Comparison of ENCODE assay signal across 8 mouse cellular contexts in genomic region chr3:52045221-52045641, GRCm38 (mm10). TPM values are rescaled to one million over a fixed set of nuclear protein-coding genes. Genes with fewer than 3 reads are reported as not detected.
A peak's percentile ranks its signal among the peaks of the same experiment; 100 is the strongest.
DNase-seq lines count a peak whose midpoint lies in the region; ATAC-seq and TF ChIP-seq lines count a peak whose summit lies in the region.

No protein-coding gene starts in this region.

- H3K27me3 ChIP-seq in heart, postnatal 0 days (ENCODE audit: control insufficient read depth, insufficient read depth, low read length): no peaks in the 10 kb centered on the region
- H3K27me3 ChIP-seq in limb, embryonic 12.5 days: no peaks in the 10 kb centered on the region
- H3K27me3 ChIP-seq in neural tube, embryonic 15.5 days (replicated peaks): no peaks in the 10 kb centered on the region

- ATAC-seq in heart, postnatal 0 days (ENCODE audit: insufficient read depth, low read depth): no peak
- ATAC-seq in limb, embryonic 12.5 days (ENCODE audit: insufficient number of reproducible peaks, insufficient read depth, low FRiP score, low TSS enrichment, low read depth): no peak
- no peak for ATAC-seq in neural tube, embryonic 15.5 days (ENCODE audit: low FRiP score)

- H3K4me1 ChIP-seq in heart, postnatal 0 days (ENCODE audit: control insufficient read depth, insufficient read depth): peaks cover 24% of the 10 kb centered on the region
- peaks cover 40% of the 10 kb centered on the region for H3K4me1 ChIP-seq in limb, embryonic 12.5 days (replicated peaks)
- peaks cover 55% of the 10 kb centered on the region for H3K4me1 ChIP-seq in neural tube, embryonic 15.5 days

- H3K9ac ChIP-seq in heart, postnatal 0 days (replicated peaks; ENCODE audit: low read depth, low read length): peak overlapping the region; percentile 52
- peak overlapping the region; percentile 47; the same call in 1 of the 2 replicates for H3K9ac ChIP-seq in limb, embryonic 12.5 days (replicated peaks)
- H3K9ac ChIP-seq in neural tube, embryonic 15.5 days (replicated peaks): 0 out of 2 replicates have a peak overlapping the region, but pooled peaks have one; percentile 2

- no peak for TF ChIP-seq EP300 in heart, postnatal 0 days (IDR thresholded peaks at IDR 0.05; ENCODE audit: low read depth)

- no peak for TF ChIP-seq CTCF in heart, postnatal 0 days (IDR thresholded peaks at IDR 0.05; ENCODE audit: low read depth)

- H3K4me3 ChIP-seq in heart, postnatal 0 days (ENCODE audit: low read depth, low read length): 0 out of 2 replicates have a peak overlapping the region, but pooled peaks have one; percentile 19
- H3K4me3 ChIP-seq in limb, embryonic 12.5 days (replicated peaks): 0 out of 2 replicates have a peak overlapping the region, but pooled peaks have one; percentile 28
- H3K4me3 ChIP-seq in neural tube, embryonic 15.5 days (replicated peaks): no peak overlapping the region

- H3K9me3 ChIP-seq in heart, postnatal 0 days (replicated peaks; ENCODE audit: control insufficient read depth, low read length): no peaks in the 10 kb centered on the region
- no peaks in the 10 kb centered on the region for H3K9me3 ChIP-seq in limb, embryonic 12.5 days
- H3K9me3 ChIP-seq in neural tube, embryonic 15.5 days (replicated peaks): no peaks in the 10 kb centered on the region

- peak overlapping the region; percentile 67 for H3K4me2 ChIP-seq in heart, postnatal 0 days (ENCODE audit: low read depth, low read length)
- peak overlapping the region; percentile 62 for H3K4me2 ChIP-seq in limb, embryonic 12.5 days
- H3K4me2 ChIP-seq in neural tube, embryonic 15.5 days: peak overlapping the region; percentile 63

- WGBS in heart, postnatal 0 days: 19% methylated on average over 6 of the region's 6 CpGs
- 8% methylated on average over 6 of the region's 6 CpGs for WGBS in limb, embryonic 12.5 days
- WGBS in neural tube, embryonic 15.5 days: 16% methylated on average over 6 of the region's 6 CpGs

- no peaks in the 10 kb centered on the region for H3K36me3 ChIP-seq in heart, postnatal 0 days (replicated peaks; ENCODE audit: control insufficient read depth, insufficient read depth, low read length)
- no peaks in the 10 kb centered on the region for H3K36me3 ChIP-seq in limb, embryonic 12.5 days
- no peaks in the 10 kb centered on the region for H3K36me3 ChIP-seq in neural tube, embryonic 15.5 days

- peak overlapping the region; percentile 92 for H3K27ac ChIP-seq in heart, postnatal 0 days (ENCODE audit: low read depth)
- H3K27ac ChIP-seq in limb, embryonic 12.5 days: peak overlapping the region; percentile 95
- peak overlapping the region; percentile 89 for H3K27ac ChIP-seq in neural tube, embryonic 15.5 days (replicated peaks)

- DNase-seq in layer of hippocampus, adult 9-11 months: peak; percentile 22
- DNase-seq in layer of hippocampus, adult 8-10 months (ENCODE audit: low spot score in 2 of 2): no peak
- peak; percentile 36 to 54 for DNase-seq in cerebellum, postnatal 25 days
- DNase-seq in heart, postnatal 0 days (ENCODE audit: low spot score): no peak
- no peak for DNase-seq in thymus, postnatal 14 days
- DNase-seq in adipocyte (ENCODE audit: low spot score): no peak

RNA-seq across cellular contexts. Expression of gene Maml3, which starts 59.6 kb away (rescaled TPM):
- 1 to 10 TPM; 7.0 to 9.3 (median 8.0) TPM for total RNA-seq in layer of hippocampus, adult 8-10 months (2022)
- 5.8 and 6.2 TPM in 2 replicates for total RNA-seq in heart, postnatal 0 days (2014; rRNA removed; ENCODE audit: low replicate concordance)
- 1.5 and 1.6 TPM in 2 replicates for polyA plus RNA-seq in heart, postnatal 0 days (2015; fragmentation: Nextera tagmentation; extraction: Ambion mirVana)
- 5.1 and 5.4 TPM in 2 replicates for polyA plus RNA-seq in limb, embryonic 12.5 days (2016; fragmentation: Nextera tagmentation; extraction: Ambion mirVana)
- polyA plus RNA-seq in neural tube, embryonic 15.5 days (2015; fragmentation: Nextera tagmentation; extraction: Ambion mirVana): 7.6 and 8.3 TPM in 2 replicates

Comparison
In these comparisons a context has a peak if more than half of its experiments do, and no peak if none do; other contexts are left out.
1. DNase-seq: peak in layer of hippocampus, adult 9-11 months (single experiment) and cerebellum, postnatal 25 days (2 of 2); none in layer of hippocampus, adult 8-10 months (0 of 2), heart, postnatal 0 days (single experiment), thymus, postnatal 14 days (single experiment) and adipocyte (single experiment).
2. H3K9ac ChIP-seq: peak in every context shown above with its lines; median percentile 52 in heart, postnatal 0 days; 47 in limb, embryonic 12.5 days; 2 in neural tube, embryonic 15.5 days.
3. Peak in every context shown above with its lines, with median percentiles within 50 percentile points of each other: H3K27ac ChIP-seq and H3K4me2 ChIP-seq.